Mouse (Mus musculus): ENCODE measurements at regions not wholly inside any gene's neighbourhood (a gene's known extent, or its start where the extent isn't known, plus 50 kb on each side); places are given as distances from the start of the nearest gene placed in this dataset.

- H3K4me1 ChIP-seq (ENCODE audit: control insufficient read depth) = peaks cover 33% of the 10 kb centered on the region
- TF ChIP-seq TAL1 (IDR thresholded peaks at IDR 0.05; ENCODE audit: low read length) (no peak; the same call in 2 of the 3 replicates), GATA1 (IDR thresholded peaks at IDR 0.05; ENCODE audit: low read length) (peak; percentile 47; the same call in 1 of the 2 replicates)
- no peak overlapping the region for H3K4me3 ChIP-seq (replicated peaks)
- no peaks in the 10 kb centered on the region for H3K36me3 ChIP-seq (ENCODE audit: control insufficient read depth)
- no peaks in the 10 kb centered on the region for H3K27me3 ChIP-seq (ENCODE audit: control insufficient read depth)
- H3K9me3 ChIP-seq (ENCODE audit: control insufficient read depth, low read length) = no peaks in the 10 kb centered on the region
These were observed 208.5 kb upstream of the Pfn2 start for GRCm38 (mm10) chr3:58056191-58057063.

GRCm38 (mm10) chr3:58057064-58057396 lies 209.2 kb upstream of the Pfn2 start:
- H3K36me3 ChIP-seq (ENCODE audit: control insufficient read depth) = no peaks in the 10 kb centered on the region
- TF ChIP-seq GATA1 (IDR thresholded peaks at IDR 0.05; ENCODE audit: low read length) = no peak
- TF ChIP-seq TAL1 (IDR thresholded peaks at IDR 0.05; ENCODE audit: low read length) = no peak
- no peak overlapping the region for H3K4me3 ChIP-seq (replicated peaks)
- no peaks in the 10 kb centered on the region for H3K27me3 ChIP-seq (ENCODE audit: control insufficient read depth)
- peaks cover 33% of the 10 kb centered on the region for H3K4me1 ChIP-seq (ENCODE audit: control insufficient read depth)
- H3K9me3 ChIP-seq (ENCODE audit: control insufficient read depth, low read length) = no peaks in the 10 kb centered on the region

- Histone ChIP-seq H3K27me3 (ENCODE audit: control insufficient read depth) (no peaks in the 10 kb centered on the region), H3K36me3 (ENCODE audit: control insufficient read depth) (no peaks in the 10 kb centered on the region), H3K4me3 (replicated peaks) (no peak overlapping the region), H3K9me3 (ENCODE audit: control insufficient read depth, low read length) (no peaks in the 10 kb centered on the region), H3K4me1 (ENCODE audit: control insufficient read depth) (peaks cover 33% of the 10 kb centered on the region)
- TF ChIP-seq GATA1 (IDR thresholded peaks at IDR 0.05; ENCODE audit: low read length) (no peak), TAL1 (IDR thresholded peaks at IDR 0.05; ENCODE audit: low read length) (no peak)
These were observed 210.3 kb upstream of the Pfn2 start for GRCm38 (mm10) chr3:58058134-58058533.

- Histone ChIP-seq H3K36me3 (ENCODE audit: control insufficient read depth) (no peaks in the 10 kb centered on the region), H3K9me3 (ENCODE audit: control insufficient read depth, low read length) (no peaks in the 10 kb centered on the region), H3K4me3 (replicated peaks) (no peak overlapping the region), H3K27me3 (ENCODE audit: control insufficient read depth) (no peaks in the 10 kb centered on the region), H3K4me1 (ENCODE audit: control insufficient read depth) (no peaks in the 10 kb centered on the region)
- TF ChIP-seq GATA1 (IDR thresholded peaks at IDR 0.05; ENCODE audit: low read length) (no peak), TAL1 (IDR thresholded peaks at IDR 0.05; ENCODE audit: low read length) (no peak)
These were observed 216.1 kb upstream of the Pfn2 start for GRCm38 (mm10) chr3:58063852-58064549.

GRCm38 (mm10) chr3:58071574-58071973 lies 223.7 kb upstream of the Pfn2 start:
- TF ChIP-seq TAL1 (IDR thresholded peaks at IDR 0.05; ENCODE audit: low read length) = no peak
- no peak for TF ChIP-seq GATA1 (IDR thresholded peaks at IDR 0.05; ENCODE audit: low read length)
- no peaks in the 10 kb centered on the region for H3K9me3 ChIP-seq (ENCODE audit: control insufficient read depth, low read length)
- no peak overlapping the region for H3K4me3 ChIP-seq (replicated peaks)
- H3K36me3 ChIP-seq (ENCODE audit: control insufficient read depth) = no peaks in the 10 kb centered on the region
- H3K4me1 ChIP-seq (ENCODE audit: control insufficient read depth) = no peaks in the 10 kb centered on the region
- H3K27me3 ChIP-seq (ENCODE audit: control insufficient read depth) = no peaks in the 10 kb centered on the region

GRCm38 (mm10) chr3:58072230-58072839 lies 224.5 kb upstream of the Pfn2 start:
- Histone ChIP-seq H3K4me3 (replicated peaks) (no peak overlapping the region), H3K36me3 (ENCODE audit: control insufficient read depth) (no peaks in the 10 kb centered on the region), H3K4me1 (ENCODE audit: control insufficient read depth) (no peaks in the 10 kb centered on the region), H3K9me3 (ENCODE audit: control insufficient read depth, low read length) (no peaks in the 10 kb centered on the region), H3K27me3 (ENCODE audit: control insufficient read depth) (no peaks in the 10 kb centered on the region)
- TF ChIP-seq TAL1 (IDR thresholded peaks at IDR 0.05; ENCODE audit: low read length) (no peak), GATA1 (IDR thresholded peaks at IDR 0.05; ENCODE audit: low read length) (no peak)

GRCm38 (mm10) chr3:58089344-58090139 lies 241.7 kb upstream of the Pfn2 start:
- Histone ChIP-seq H3K9me3 (ENCODE audit: control insufficient read depth, low read length) (no peaks in the 10 kb centered on the region), H3K4me3 (replicated peaks) (no peak overlapping the region), H3K4me1 (ENCODE audit: control insufficient read depth) (no peaks in the 10 kb centered on the region), H3K36me3 (ENCODE audit: control insufficient read depth) (no peaks in the 10 kb centered on the region), H3K27me3 (ENCODE audit: control insufficient read depth) (no peaks in the 10 kb centered on the region)
- TF ChIP-seq GATA1 (IDR thresholded peaks at IDR 0.05; ENCODE audit: low read length) = no peak
- TF ChIP-seq TAL1 (IDR thresholded peaks at IDR 0.05; ENCODE audit: low read length) = no peak

- H3K36me3 ChIP-seq (ENCODE audit: control insufficient read depth) = no peaks in the 10 kb centered on the region
- no peaks in the 10 kb centered on the region for H3K4me1 ChIP-seq (ENCODE audit: control insufficient read depth)
- TF ChIP-seq TAL1 (IDR thresholded peaks at IDR 0.05; ENCODE audit: low read length) = no peak
- no peak for TF ChIP-seq GATA1 (IDR thresholded peaks at IDR 0.05; ENCODE audit: low read length)
- H3K4me3 ChIP-seq (replicated peaks) = no peak overlapping the region
- no peaks in the 10 kb centered on the region for H3K9me3 ChIP-seq (ENCODE audit: control insufficient read depth, low read length)
- H3K27me3 ChIP-seq (ENCODE audit: control insufficient read depth) = no peaks in the 10 kb centered on the region
These were observed 242.5 kb upstream of the Pfn2 start for GRCm38 (mm10) chr3:58090396-58090795.

Measured in erythroblast, embryonic 14.5 days (primary cell).